Mouse (Mus musculus) lung, embryonic 14.5 days (tissue): Measurements from ENCODE around the gene Gm37240. TPM values are rescaled to one million over a fixed set of nuclear protein-coding genes. Genes with fewer than 3 reads are reported as not detected.
A peak's percentile ranks its signal among the peaks of the same experiment; 100 is the strongest.

Experiments
- ATAC-seq: fragments of 200-750 bp; cut with Nextera tagmentation; 2 replicates; pipeline ENCODE4 v1.8.0; 2017; ENCODE audit warnings: mild to moderate bottlenecking, moderate TSS enrichment, moderate library complexity; ENCODE audit not compliant: insufficient read depth
- DNase-seq: peaks from one replicate; pipeline ENCODE4 v3.0.0-alpha.2; 2015
- H3K27ac ChIP-seq: fragments of 300-500 bp; sonication (generic); 2 replicates; pipeline ENCODE4 v1.5.1; 2014; ENCODE audit warnings: low read depth, mild to moderate bottlenecking, moderate library complexity
- H3K27me3 ChIP-seq: fragments of 300-500 bp; sonication (generic); 2 replicates; pipeline ENCODE4 v1.6.1; 2014; ENCODE audit warnings: low read length, control low read depth; ENCODE audit not compliant: insufficient read depth
- H3K36me3 ChIP-seq: fragments of 300-500 bp; sonication (generic); 2 replicates; pipeline ENCODE4 v1.6.1; 2014; ENCODE audit warnings: control low read depth; ENCODE audit not compliant: insufficient read depth
- H3K4me1 ChIP-seq: fragments of 300-500 bp; sonication (generic); 2 replicates; pipeline ENCODE4 v1.6.1; 2014; ENCODE audit warnings: antibody characterized with exemption, control low read depth; ENCODE audit not compliant: insufficient read depth
- H3K4me2 ChIP-seq: fragments of 300-500 bp; sonication (generic); 2 replicates; pipeline ENCODE4 v1.6.1; 2014; ENCODE audit warnings: mild to moderate bottlenecking
- H3K4me3 ChIP-seq: fragments of 300-500 bp; sonication (generic); 2 replicates; pipeline ENCODE4 v1.5.1; 2014; ENCODE audit warnings: low read depth, low read length
- H3K9ac ChIP-seq: fragments of 300-500 bp; sonication (generic); 2 replicates; pipeline ENCODE4 v1.6.1; 2014
- H3K9me3 ChIP-seq: fragments of 300-500 bp; sonication (generic); 2 replicates; pipeline ENCODE4 v1.6.1; 2016; ENCODE audit warnings: low read depth, low read length, control low read depth
- CTCF ChIP-seq: IDR thresholded peaks from 2 replicates; pipeline ENCODE4 v1.5.1; 2016; ENCODE audit warnings: antibody characterized with exemption, low read depth
- WGBS: fragments of 180-500 bp; shearing (Covaris S2); extraction: QIAGEN DNeasy Blood & Tissue Kit; methylation state at CpG from one replicate; pipeline ENCODE4 v1.1.7; 2014; 5-methylcytosine and 5-hydroxymethylcytosine counted together
- polyA plus RNA-seq: library from polyadenylated mRNA; unstranded; fragments of >200 nt; fragmentation: Nextera tagmentation; extraction: Ambion mirVana; gene quantifications from 2 replicates; pipeline ENCODE4 v1.2.1, GENCODE M21; 2014

Gene Gm37240
- polyA plus RNA-seq, 1 experiment from 2014 or later = 4.5 TPM

DNA sequence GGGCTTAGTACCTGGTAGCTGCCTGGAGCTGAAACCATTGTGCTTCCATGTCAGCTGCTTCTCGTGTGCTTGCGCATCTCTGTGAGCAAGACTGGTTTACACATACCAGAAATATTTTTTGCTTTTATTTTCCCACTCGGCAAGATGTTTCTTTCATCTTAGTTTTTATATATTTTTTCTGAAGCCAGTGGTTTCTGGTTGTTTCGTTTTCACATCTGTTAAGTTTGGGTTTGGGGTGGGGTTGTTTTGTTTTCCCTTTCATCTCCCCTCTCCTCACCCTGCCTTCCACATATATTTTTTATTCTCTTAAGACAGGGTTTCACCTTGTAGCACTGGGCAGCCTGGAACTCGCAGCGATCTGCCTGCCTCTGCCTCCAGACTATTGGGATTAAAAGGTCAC is 1116.8 kb downstream of the Gm37240 start:
- H3K4me2 ChIP-seq = no peak overlapping the region
- no peak overlapping the region for H3K4me3 ChIP-seq
- no peak overlapping the region for H3K9ac ChIP-seq
- WGBS = 73% methylated on average over 6 of the region's 6 CpGs
- TF ChIP-seq CTCF = no peak
- no peak for DNase-seq
- no peaks in the 10 kb centered on the region for H3K4me1 ChIP-seq
- no peaks in the 10 kb centered on the region for H3K36me3 ChIP-seq
- H3K27ac ChIP-seq = no peak overlapping the region
- H3K27me3 ChIP-seq = no peaks in the 10 kb centered on the region
- no peaks in the 10 kb centered on the region for H3K9me3 ChIP-seq
- no peak for ATAC-seq

DNA sequence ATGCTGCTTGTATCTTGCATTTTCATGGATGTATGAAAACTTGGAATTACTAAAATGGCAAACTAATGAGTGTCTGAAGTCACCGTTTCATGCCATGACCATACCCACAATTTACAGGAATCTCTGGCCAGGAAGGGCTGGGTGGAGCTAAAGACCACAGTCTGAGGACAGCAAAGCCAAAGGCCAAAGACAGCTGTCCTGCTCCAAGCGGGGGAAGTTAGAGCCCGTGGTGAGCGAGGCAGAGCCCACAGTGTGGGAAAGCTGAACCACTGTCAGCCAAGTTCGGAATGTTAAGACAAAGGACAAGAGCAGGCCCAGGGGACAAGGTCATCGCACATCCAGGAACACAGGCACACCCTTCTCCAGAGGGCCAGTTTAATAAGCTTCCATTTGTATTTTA is 1117.9 kb downstream of the Gm37240 start:
- TF ChIP-seq CTCF = no peak
- Histone ChIP-seq H3K4me2 (no peak overlapping the region), H3K4me1 (no peaks in the 10 kb centered on the region), H3K27me3 (no peaks in the 10 kb centered on the region), H3K36me3 (no peaks in the 10 kb centered on the region), H3K4me3 (no peak overlapping the region), H3K27ac (no peak overlapping the region), H3K9ac (no peak overlapping the region), H3K9me3 (no peaks in the 10 kb centered on the region)
- no peak for DNase-seq
- ATAC-seq = no peak
- WGBS = 76% methylated on average over 6 of the region's 6 CpGs

DNA sequence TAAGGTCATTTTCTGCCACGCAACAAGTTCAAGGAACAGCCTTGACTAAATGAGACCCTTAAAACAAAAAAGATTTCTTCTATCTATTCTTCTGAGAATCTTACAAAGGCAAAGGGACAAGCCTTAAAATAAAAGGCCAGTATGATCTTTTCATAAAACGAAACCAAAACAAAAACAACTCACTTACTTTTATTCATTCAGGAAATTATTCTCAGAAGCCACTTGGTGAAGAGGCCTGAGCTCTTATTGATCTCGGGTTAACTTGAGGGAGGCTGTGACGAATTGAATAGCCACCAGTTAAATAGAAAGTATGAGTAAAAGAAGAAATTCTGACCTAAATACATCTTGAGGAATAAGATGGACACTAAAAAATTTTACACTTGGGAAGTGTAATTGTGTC is 1118.4 kb downstream of the Gm37240 start:
- WGBS = 90% methylated on average over 4 of the region's 4 CpGs

GRCm38 (mm10) chr3:84753816-84754215 is 1133.5 kb downstream of the Gm37240 start:
- Histone ChIP-seq H3K36me3 (no peaks in the 10 kb centered on the region), H3K27me3 (no peaks in the 10 kb centered on the region), H3K4me3 (no peak overlapping the region), H3K27ac (no peak overlapping the region), H3K4me1 (no peaks in the 10 kb centered on the region), H3K4me2 (no peak overlapping the region), H3K9me3 (no peaks in the 10 kb centered on the region), H3K9ac (no peak overlapping the region)
- TF ChIP-seq CTCF = no peak
- ATAC-seq = no peak
- 88% methylated on average over 2 of the region's 2 CpGs for WGBS
- DNase-seq = no peak

More for the DNA sequence above, 1118.4 kb downstream of the Gm37240 start:
- no peak for DNase-seq
- no peak for ATAC-seq
- no peak for TF ChIP-seq CTCF
- Histone ChIP-seq H3K27ac (no peak overlapping the region), H3K9me3 (no peaks in the 10 kb centered on the region), H3K36me3 (no peaks in the 10 kb centered on the region), H3K4me2 (no peak overlapping the region), H3K27me3 (no peaks in the 10 kb centered on the region), H3K4me1 (no peaks in the 10 kb centered on the region), H3K4me3 (no peak overlapping the region), H3K9ac (no peak overlapping the region)

- Histone ChIP-seq H3K27me3 (0 out of 2 replicates have a peak, but pooled peaks cover 4% of the 10 kb centered on the region), H3K27ac (no peak overlapping the region), H3K4me2 (no peak overlapping the region), H3K4me3 (no peak overlapping the region), H3K4me1 (peaks cover 4% of the 10 kb centered on the region), H3K9me3 (no peaks in the 10 kb centered on the region), H3K9ac (no peak overlapping the region), H3K36me3 (no peaks in the 10 kb centered on the region)
- 51% methylated on average over 5 of the region's 5 CpGs for WGBS
- no peak for TF ChIP-seq CTCF
- DNase-seq = no peak
- no peak for ATAC-seq
These were observed 1138.1 kb downstream of the Gm37240 start for GRCm38 (mm10) chr3:84749222-84749621.

GRCm38 (mm10) chr3:84748139-84748538 is 1139.2 kb downstream of the Gm37240 start:
- Histone ChIP-seq H3K4me3 (no peak overlapping the region), H3K4me2 (no peak overlapping the region), H3K27ac (no peak overlapping the region), H3K36me3 (no peaks in the 10 kb centered on the region), H3K27me3 (0 out of 2 replicates have a peak, but pooled peaks cover 4% of the 10 kb centered on the region), H3K9me3 (no peaks in the 10 kb centered on the region), H3K9ac (no peak overlapping the region), H3K4me1 (peaks cover 4% of the 10 kb centered on the region)
- ATAC-seq = no peak
- DNase-seq = no peak
- 90% methylated on average over 5 of the region's 5 CpGs for WGBS
- no peak for TF ChIP-seq CTCF

GRCm38 (mm10) chr3:84745537-84746189 is 1141.7 kb downstream of the Gm37240 start:
- peak; percentile 95 for DNase-seq
- no peak for TF ChIP-seq CTCF
- WGBS = 25% methylated on average over 18 of the region's 18 CpGs
- H3K27me3 ChIP-seq = 0 out of 2 replicates have a peak, but pooled peaks cover 4% of the 10 kb centered on the region
- peaks cover 4% of the 10 kb centered on the region for H3K4me1 ChIP-seq
- H3K27ac ChIP-seq = peak overlapping the region; percentile 79
- no peak overlapping the region for H3K4me3 ChIP-seq
- H3K9me3 ChIP-seq = no peaks in the 10 kb centered on the region
- H3K36me3 ChIP-seq = no peaks in the 10 kb centered on the region
- H3K9ac ChIP-seq = no peak overlapping the region
- ATAC-seq = peak; percentile 88
- peak overlapping the region; percentile 32 for H3K4me2 ChIP-seq
